Mouse (Mus musculus) liver, postnatal 0 days (tissue): ENCODE data around the gene Nhsl1. TPM values are rescaled to one million over a fixed set of nuclear protein-coding genes. Genes with fewer than 3 reads are reported as not detected.

Experiments used
- ATAC-seq: fragments of 200-750 bp; cut with Nextera tagmentation; 2 replicates; pipeline ENCODE4 v1.8.0; 2017; ENCODE audit warnings: mild to moderate bottlenecking, moderate library complexity
- DNase-seq: peaks from one replicate; pipeline ENCODE4 v3.0.0-alpha.2; 2016
- H3K27ac ChIP-seq: fragments of 300-500 bp; sonication (generic); 2 replicates; pipeline ENCODE4 v1.5.1; 2014; ENCODE audit warnings: antibody characterized with exemption, moderate library complexity, mild to moderate bottlenecking, low read depth
- H3K27me3 ChIP-seq: fragments of 300-500 bp; sonication (generic); 2 replicates; pipeline ENCODE4 v1.6.1; 2014; ENCODE audit warnings: low read length, control low read depth, mixed read lengths; ENCODE audit not compliant: insufficient read depth
- H3K36me3 ChIP-seq: fragments of 300-500 bp; sonication (generic); replicated peaks from 2 replicates; pipeline ENCODE4 v1.6.1; 2014; ENCODE audit warnings: mild to moderate bottlenecking, control low read depth, low read length, moderate library complexity, mixed read lengths; ENCODE audit not compliant: insufficient read depth
- H3K4me1 ChIP-seq: fragments of 300-500 bp; sonication (generic); 2 replicates; pipeline ENCODE4 v1.6.1; 2014; ENCODE audit warnings: antibody characterized with exemption, mild to moderate bottlenecking, control low read depth; ENCODE audit not compliant: insufficient read depth
- H3K4me2 ChIP-seq: fragments of 300-500 bp; sonication (generic); 2 replicates; pipeline ENCODE4 v1.6.1; 2014; ENCODE audit warnings: low read depth, mild to moderate bottlenecking, low read length, moderate library complexity, mixed read lengths
- H3K4me3 ChIP-seq: fragments of 300-500 bp; sonication (generic); 2 replicates; pipeline ENCODE4 v1.5.1; 2014; ENCODE audit warnings: low read depth, low read length
- H3K9ac ChIP-seq: fragments of 300-500 bp; sonication (generic); replicated peaks from 2 replicates; pipeline ENCODE4 v1.6.1; 2014; ENCODE audit warnings: mild to moderate bottlenecking, moderate library complexity
- H3K9me3 ChIP-seq: fragments of 300-500 bp; sonication (generic); 2 replicates; pipeline ENCODE4 v1.6.1; 2016; ENCODE audit warnings: mild to moderate bottlenecking, control low read depth, low read length, mixed read lengths
- CTCF ChIP-seq: sonication (generic); IDR thresholded peaks from 2 replicates; pipeline ENCODE4 v1.5.1; 2016; ENCODE audit warnings: antibody characterized with exemption, low read depth
- EP300 ChIP-seq: IDR thresholded peaks from 2 replicates; pipeline ENCODE4 v1.6.1; 2016; ENCODE audit warnings: antibody characterized with exemption, low read depth, mild to moderate bottlenecking
- WGBS: fragments of 180-500 bp; shearing (Covaris S2); extraction: QIAGEN DNeasy Blood & Tissue Kit; methylation state at CpG from one replicate; pipeline ENCODE4 v1.1.7; 2014; ENCODE audit not compliant: insufficient replicate concordance; 5-methylcytosine and 5-hydroxymethylcytosine counted together
- polyA plus RNA-seq: library from polyadenylated mRNA; unstranded; fragments of >200 nt; fragmentation: Nextera tagmentation; extraction: Ambion mirVana; gene quantifications from 2 replicates; pipeline ENCODE4 v1.2.1, GENCODE M21; 2015

Gene Nhsl1
- polyA plus RNA-seq, 1 experiment from 2014 or later = 0.75 TPM

DNA sequence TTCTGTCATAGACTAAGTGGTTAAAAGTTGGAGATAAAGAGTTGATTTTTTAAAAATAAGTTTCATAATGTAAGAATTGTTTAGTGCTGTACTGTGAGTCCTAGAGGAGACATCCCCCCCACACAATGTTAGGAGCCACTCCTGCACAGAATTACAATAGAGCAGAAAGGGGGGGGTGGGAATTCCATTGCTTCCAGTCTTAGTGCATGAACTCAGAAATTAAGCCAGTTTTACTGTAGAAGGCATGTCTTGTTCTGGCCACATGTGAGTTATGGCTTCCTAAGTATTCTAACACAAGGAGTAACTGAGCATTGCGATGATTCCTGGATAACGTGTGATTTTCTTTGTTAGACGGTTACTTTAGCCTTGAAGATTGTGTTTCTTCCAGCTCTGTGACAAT is 112.8 kb downstream of the Nhsl1 start:
- Histone ChIP-seq H3K27me3 (no peaks in the 10 kb centered on the region), H3K9ac (no peak overlapping the region), H3K9me3 (no peaks in the 10 kb centered on the region), H3K27ac (no peak overlapping the region), H3K4me2 (peak overlapping the region; percentile 72), H3K4me1 (peaks cover 12% of the 10 kb centered on the region), H3K36me3 (no peaks in the 10 kb centered on the region), H3K4me3 (peak overlapping the region; percentile 41; the same call in 1 of the 2 replicates)
- 68% methylated on average over 3 of the region's 3 CpGs for WGBS
- ATAC-seq (no peak), DNase-seq (no peak)
- TF ChIP-seq CTCF (no peak), EP300 (no peak)

GRCm38 (mm10) chr10:18435454-18435853 is 116.7 kb downstream of the Nhsl1 start:
- H3K9ac ChIP-seq = no peak overlapping the region
- ATAC-seq = peak; percentile 74

DNA sequence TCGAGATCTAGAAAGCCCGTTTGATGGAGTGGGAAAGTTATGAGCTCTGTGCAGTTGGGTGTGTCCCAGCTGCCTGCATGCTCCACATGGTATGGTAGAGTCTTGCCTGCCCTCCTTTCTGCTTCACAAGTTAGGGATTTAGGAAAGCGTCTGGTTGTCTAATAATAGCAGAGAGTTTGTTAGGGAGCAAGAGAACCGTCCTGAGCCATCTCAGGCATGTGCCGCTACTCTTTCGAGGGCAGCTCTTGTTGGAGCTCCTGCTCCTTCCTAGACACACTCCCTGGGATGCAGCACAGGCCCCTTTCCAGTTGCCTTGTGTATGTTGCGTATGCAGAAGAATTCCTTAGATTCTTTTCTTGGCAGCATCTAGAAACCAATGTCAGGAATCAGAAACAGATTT is 117.2 kb downstream of the Nhsl1 start:
- WGBS = 66% methylated on average over 7 of the region's 7 CpGs
- DNase-seq (no peak), ATAC-seq (no peak)
- Histone ChIP-seq H3K4me1 (peaks cover 12% of the 10 kb centered on the region), H3K4me2 (no peak overlapping the region; the same call in 1 of the 2 replicates), H3K9me3 (no peaks in the 10 kb centered on the region), H3K27ac (no peak overlapping the region), H3K9ac (no peak overlapping the region), H3K4me3 (no peak overlapping the region), H3K27me3 (no peaks in the 10 kb centered on the region), H3K36me3 (no peaks in the 10 kb centered on the region)
- TF ChIP-seq CTCF (no peak), EP300 (no peak)

More at GRCm38 (mm10) chr10:18435454-18435853, 116.7 kb downstream of the Nhsl1 start:
- peaks cover 12% of the 10 kb centered on the region for H3K4me1 ChIP-seq
- no peak for DNase-seq
- TF ChIP-seq EP300 (peak; percentile 31; the same call in 1 of the 2 replicates), CTCF (no peak)
- H3K27ac ChIP-seq = 0 out of 2 replicates have a peak overlapping the region, but pooled peaks have one; percentile 29
- no peak overlapping the region for H3K4me2 ChIP-seq
- no peak overlapping the region for H3K4me3 ChIP-seq
- no peaks in the 10 kb centered on the region for H3K9me3 ChIP-seq
- 64% methylated on average over 6 of the region's 6 CpGs for WGBS
- no peaks in the 10 kb centered on the region for H3K36me3 ChIP-seq
- no peaks in the 10 kb centered on the region for H3K27me3 ChIP-seq

- DNase-seq = no peak
- ATAC-seq = no peak
- Histone ChIP-seq H3K9ac (no peak overlapping the region), H3K4me1 (peaks cover 12% of the 10 kb centered on the region), H3K9me3 (no peaks in the 10 kb centered on the region), H3K4me3 (no peak overlapping the region), H3K27me3 (no peaks in the 10 kb centered on the region), H3K27ac (no peak overlapping the region), H3K4me2 (no peak overlapping the region), H3K36me3 (no peaks in the 10 kb centered on the region)
- WGBS = 81% methylated on average over 2 of the region's 2 CpGs
- TF ChIP-seq CTCF (no peak), EP300 (no peak)
Observed at GRCm38 (mm10) chr10:18437584-18437983, 118.8 kb downstream of the Nhsl1 start.

GRCm38 (mm10) chr10:18445603-18446358 is 127.0 kb downstream of the Nhsl1 start:
- Histone ChIP-seq H3K9me3 (no peaks in the 10 kb centered on the region), H3K9ac (no peak overlapping the region), H3K27me3 (no peaks in the 10 kb centered on the region), H3K4me2 (no peak overlapping the region), H3K27ac (no peak overlapping the region), H3K36me3 (no peaks in the 10 kb centered on the region), H3K4me1 (no peaks in the 10 kb centered on the region), H3K4me3 (no peak overlapping the region)
- ATAC-seq (no peak), DNase-seq (no peak)
- WGBS = 57% methylated on average over 6 of the region's 6 CpGs
- TF ChIP-seq EP300 = no peak
- no peak for TF ChIP-seq CTCF

GRCm38 (mm10) chr10:18446359-18446820 is 127.6 kb downstream of the Nhsl1 start:
- H3K27me3 ChIP-seq = no peaks in the 10 kb centered on the region
- TF ChIP-seq CTCF (no peak), EP300 (no peak)
- no peaks in the 10 kb centered on the region for H3K9me3 ChIP-seq
- DNase-seq (no peak), ATAC-seq (no peak)
- H3K4me3 ChIP-seq = no peak overlapping the region
- H3K9ac ChIP-seq = no peak overlapping the region
- no peaks in the 10 kb centered on the region for H3K36me3 ChIP-seq
- WGBS = 44% methylated on average over 5 of the region's 7 CpGs
- no peak overlapping the region for H3K27ac ChIP-seq
- H3K4me2 ChIP-seq = no peak overlapping the region
- no peaks in the 10 kb centered on the region for H3K4me1 ChIP-seq
